Mouse (Mus musculus) embryonic fibroblast, embryonic 13.5 days (primary cell): Measurements from ENCODE around the gene Slc37a4. TPM values are rescaled to one million over a fixed set of nuclear protein-coding genes. Genes with fewer than 3 reads are reported as not detected.
"Not testable (repeated sequence)": the region's sequence is repeated elsewhere in the genome, so short reads cannot be mapped to it uniquely, and the experiment has no call there.

Experiments
- H3K27ac ChIP-seq: 2 replicates; pipeline ENCODE4 v1.5.1; 2012; ENCODE audit warnings: low read length, control low read depth, inconsistent platforms; ENCODE audit not compliant: insufficient read depth
- H3K4me1 ChIP-seq: 2 replicates; pipeline ENCODE4 v1.6.1; 2011; ENCODE audit warnings: low read length; ENCODE audit not compliant: control insufficient read depth, insufficient read depth
- H3K4me3 ChIP-seq: 2 replicates; pipeline ENCODE4 v1.5.1; 2011; ENCODE audit warnings: mild to moderate bottlenecking, control low read depth, low read length; ENCODE audit not compliant: insufficient read depth
- CTCF ChIP-seq: IDR thresholded peaks from 2 replicates; pipeline ENCODE4 v1.5.1; 2011; ENCODE audit warnings: mild to moderate bottlenecking, control low read depth, low read length, moderate library complexity, borderline replicate concordance; ENCODE audit not compliant: insufficient read depth
- POLR2A ChIP-seq: IDR thresholded peaks from 2 replicates; pipeline ENCODE4 v1.6.1; 2011; ENCODE audit warnings: low read depth, mild to moderate bottlenecking, control low read depth, low read length, moderate library complexity
- polyA plus RNA-seq: library from polyadenylated mRNA; stranded (reverse); fragments of >200 nt; gene quantifications from 2 replicates; pipeline ENCODE4 v1.2.4, GENCODE M21; 2011; ENCODE audit warnings: low read depth; ENCODE audit not compliant: missing spikeins, insufficient read length

The Slc37a4 gene
- polyA plus RNA-seq, 1 experiment, result 7.0 TPM

- TF ChIP-seq POLR2A (no peak), CTCF (no peak)
- Histone ChIP-seq H3K4me1 (no peaks in the 10 kb centered on the region), H3K4me3 (no peak overlapping the region), H3K27ac (no peak overlapping the region)
These were observed 15.0 kb downstream of the Slc37a4 start for GRCm38 (mm10) chr9:44411601-44412130.

GRCm38 (mm10) chr9:44412306-44412705 is 15.7 kb downstream of the Slc37a4 start:
- H3K4me3 ChIP-seq, result no peak overlapping the region
- H3K27ac ChIP-seq, result no peak overlapping the region
- no peak; the same call in 1 of the 2 replicates for TF ChIP-seq POLR2A
- no peak for TF ChIP-seq CTCF
- H3K4me1 ChIP-seq, result no peaks in the 10 kb centered on the region

GRCm38 (mm10) chr9:44412781-44413180 is 16.1 kb downstream of the Slc37a4 start:
- TF ChIP-seq CTCF (no peak), POLR2A (no peak)
- H3K4me3 ChIP-seq, result no peak overlapping the region
- no peak overlapping the region for H3K27ac ChIP-seq
- no peaks in the 10 kb centered on the region for H3K4me1 ChIP-seq

- H3K27ac ChIP-seq, result no peak overlapping the region
- TF ChIP-seq CTCF (no peak), POLR2A (no peak)
- no peaks in the 10 kb centered on the region for H3K4me1 ChIP-seq
- H3K4me3 ChIP-seq, result peak overlapping the region; percentile 87
These were observed 20.7 kb downstream of the Slc37a4 start for GRCm38 (mm10) chr9:44417156-44417891.

- Histone ChIP-seq H3K4me3 (peak overlapping the region; percentile 87), H3K27ac (peak overlapping the region; percentile 68), H3K4me1 (no peaks in the 10 kb centered on the region)
- TF ChIP-seq POLR2A (peak; percentile 94), CTCF (peak; percentile 9; the same call in 1 of the 2 replicates)
These were observed 21.3 kb downstream of the Slc37a4 start for GRCm38 (mm10) chr9:44417892-44418363.

- Histone ChIP-seq H3K4me3 (peak within 1 kb of the TSS; percentile 87), H3K4me1 (no peaks in the 10 kb centered on the region), H3K27ac (peak within 1 kb of the TSS; percentile 68)
- no peak for TF ChIP-seq POLR2A
- TF ChIP-seq CTCF, result no peak
These were observed 22.1 kb downstream of the Slc37a4 start, which contains the start of gene Ccdc84 for GRCm38 (mm10) chr9:44418519-44419385. Gene Ccdc84 (minus strand): TSS chr9:44418569.

- H3K4me3 ChIP-seq, H3K4me1 ChIP-seq, H3K27ac ChIP-seq: not testable (repeated sequence)
These were observed 23.1 kb downstream of the Slc37a4 start for GRCm38 (mm10) chr9:44419730-44420129.

- TF ChIP-seq CTCF (no peak), POLR2A (no peak)
- H3K4me3 ChIP-seq, result no peak overlapping the region
- no peak overlapping the region for H3K27ac ChIP-seq
- H3K4me1 ChIP-seq, result no peaks in the 10 kb centered on the region
These were observed 23.7 kb downstream of the Slc37a4 start for GRCm38 (mm10) chr9:44420280-44420898.

- H3K4me1 ChIP-seq, result no peaks in the 10 kb centered on the region
- no peak for TF ChIP-seq POLR2A
- no peak for TF ChIP-seq CTCF
- no peak overlapping the region for H3K4me3 ChIP-seq
- no peak overlapping the region for H3K27ac ChIP-seq
These were observed 26.9 kb downstream of the Slc37a4 start for GRCm38 (mm10) chr9:44423576-44423975.
